Mouse (Mus musculus) liver, embryonic 14.5 days (tissue): Measurements from ENCODE around the gene Tfdp2. TPM values are rescaled to one million over a fixed set of nuclear protein-coding genes. Genes with fewer than 3 reads are reported as not detected.
A peak's percentile ranks its signal among the peaks of the same experiment; 100 is the strongest.

Source experiments
- ATAC-seq: fragments of 200-750 bp; cut with Nextera tagmentation; 2 replicates; pipeline ENCODE4 v1.8.0; 2017; ENCODE audit warnings: moderate number of reproducible peaks, mild to moderate bottlenecking, moderate library complexity; ENCODE audit not compliant: insufficient read depth
- DNase-seq, 3 experiments: peaks; one replicate each; pipeline ENCODE4 v3.0.0-alpha.2; 2012 to 2013; ENCODE audit warnings: low read depth in 3 of 3, low spot score in 3 of 3
- H3K27ac ChIP-seq: fragments of 300-500 bp; sonication (generic); 2 replicates; pipeline ENCODE4 v1.5.1; 2014; ENCODE audit warnings: moderate library complexity, mild to moderate bottlenecking, control low read depth, inconsistent platforms
- H3K27me3 ChIP-seq: fragments of 300-500 bp; sonication (generic); 2 replicates; pipeline ENCODE4 v1.6.1; 2014; ENCODE audit warnings: mild to moderate bottlenecking, low read length, moderate library complexity; ENCODE audit not compliant: control insufficient read depth, insufficient read depth
- H3K36me3 ChIP-seq: fragments of 300-500 bp; sonication (generic); replicated peaks from 2 replicates; pipeline ENCODE4 v1.6.1; 2014; ENCODE audit warnings: low read depth; ENCODE audit not compliant: control insufficient read depth, insufficient read depth
- H3K4me1 ChIP-seq, 2 experiments: fragments of 200-500 bp in 1 of 2; fragments of 300-500 bp in 1 of 2; sonication (generic) in 1 of 2; replicated peaks; 2 replicates each; pipeline ENCODE4 v1.6.1; 2012 to 2014; ENCODE audit warnings: antibody characterized with exemption in 1 of 2, inconsistent platforms in 1 of 2, low read length in 1 of 2; ENCODE audit not compliant: control insufficient read depth in 2 of 2, insufficient read depth in 2 of 2
- H3K4me2 ChIP-seq: fragments of 300-500 bp; sonication (generic); 2 replicates; pipeline ENCODE4 v1.6.1; 2014; ENCODE audit warnings: low read depth, mild to moderate bottlenecking, control low read depth, moderate library complexity
- H3K4me3 ChIP-seq, 2 experiments: fragments of 200-500 bp in 1 of 2; fragments of 300-500 bp in 1 of 2; sonication (generic) in 1 of 2; 2 replicates each; pipeline ENCODE4 v1.5.1; 2012 to 2014; ENCODE audit warnings: low read depth in 2 of 2, low read length in 2 of 2, mild to moderate bottlenecking in 2 of 2, control low read depth in 1 of 2, inconsistent platforms in 1 of 2, moderate library complexity in 1 of 2; ENCODE audit not compliant: insufficient read depth in 1 of 2
- H3K9ac ChIP-seq: fragments of 300-500 bp; sonication (generic); replicated peaks from 2 replicates; pipeline ENCODE4 v1.6.1; 2014; ENCODE audit warnings: mild to moderate bottlenecking, control low read depth, moderate library complexity
- H3K9me3 ChIP-seq: fragments of 300-500 bp; sonication (generic); 2 replicates; pipeline ENCODE4 v1.6.1; 2016; ENCODE audit warnings: low read length, mixed read lengths; ENCODE audit not compliant: control insufficient read depth
- CTCF ChIP-seq: IDR thresholded peaks from 2 replicates; pipeline ENCODE4 v1.5.1; 2016; ENCODE audit warnings: antibody characterized with exemption, low read depth, control low read depth
- EP300 ChIP-seq: IDR thresholded peaks from 2 replicates; pipeline ENCODE4 v1.6.1; 2016; ENCODE audit warnings: antibody characterized with exemption, low read depth
- WGBS: fragments of 180-500 bp; shearing (Covaris S2); extraction: QIAGEN DNeasy Blood & Tissue Kit; methylation state at CpG from one replicate; pipeline ENCODE4 v1.1.7; 2014; ENCODE audit not compliant: insufficient replicate concordance; 5-methylcytosine and 5-hydroxymethylcytosine counted together
- polyA plus RNA-seq, 2 experiments: library from polyadenylated mRNA; depleted of rRNA in 1 of 2; stranded (reverse) in 1 of 2; unstranded in 1 of 2; fragments of >200 nt; fragmentation: Nextera tagmentation in 1 of 2; extraction: Ambion mirVana in 1 of 2; gene quantifications; 2 replicates each; pipeline versions ENCODE4 v1.2.1 to v1.2.3; 2012 to 2014

Tfdp2 gene
- 38.8 and 43.3 TPM in 2 replicates for polyA plus RNA-seq (2012; rRNA removed)
- polyA plus RNA-seq (2014; fragmentation: Nextera tagmentation; extraction: Ambion mirVana) = 101 and 106 TPM in 2 replicates

DNA sequence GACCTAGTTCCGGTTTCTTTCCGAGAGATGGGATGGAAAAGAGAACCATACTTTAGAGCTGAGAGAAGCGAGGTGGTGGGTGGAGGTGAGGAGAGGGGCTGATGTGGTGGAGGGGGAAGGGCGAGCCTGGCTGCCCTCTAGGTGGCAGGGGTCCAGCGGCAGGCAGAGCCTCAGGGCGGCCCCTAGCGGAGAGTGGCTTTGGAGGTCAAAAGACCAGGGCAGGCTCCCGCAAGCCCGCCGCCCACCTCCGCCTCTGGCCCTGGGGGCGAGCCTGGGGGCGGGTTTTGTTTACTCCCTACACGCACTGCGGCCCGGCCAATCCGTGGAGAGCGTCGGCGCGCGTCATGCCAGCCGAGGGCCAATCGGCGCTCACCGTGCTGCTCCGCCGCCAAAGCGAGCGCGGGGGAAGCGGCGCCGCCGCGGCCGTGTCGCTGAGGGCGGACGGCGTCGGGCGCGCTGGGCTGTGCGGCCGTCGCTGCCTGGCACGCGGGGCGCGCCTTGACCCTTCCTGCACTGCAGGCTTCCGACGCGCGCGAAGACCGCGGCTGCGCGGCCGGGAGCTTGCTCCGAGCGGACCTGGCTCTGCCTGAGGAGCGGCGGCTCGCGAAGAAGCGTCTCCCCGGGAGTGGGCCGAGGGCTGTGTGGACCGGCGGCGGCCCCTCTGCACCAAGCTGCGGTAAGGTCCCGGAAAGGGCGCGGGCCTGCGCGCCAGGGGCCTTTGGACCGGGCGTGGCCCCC is at the start of gene Tfdp2:
Gene Tfdp2 (plus strand): TSS at position 391 of the 738 bp plus-strand sequence.
- Histone ChIP-seq H3K4me1 (peaks cover 8 to 16% of the 10 kb centered on the region in 2 experiments), H3K36me3 (no peaks in the 10 kb centered on the region), H3K4me2 (peak within 1 kb of the TSS; percentile 88), H3K27ac (peak within 1 kb of the TSS; percentile 2), H3K27me3 (no peaks in the 10 kb centered on the region), H3K9ac (peak within 1 kb of the TSS; percentile 63), H3K9me3 (no peaks in the 10 kb centered on the region), H3K4me3 (peak within 1 kb of the TSS; percentile 67 to 70)
- TF ChIP-seq EP300 (no peak), CTCF (peak; percentile 66)
- ATAC-seq (peak; percentile 98), DNase-seq (peak; percentile 76 to 81 (median 80))
- WGBS = under 1% methylated on average over 81 of the region's 81 CpGs

- no peaks in the 10 kb centered on the region for H3K36me3 ChIP-seq
- no peak overlapping the region for H3K4me3 ChIP-seq
- DNase-seq (no peak), ATAC-seq (no peak)
- 67% methylated on average over 7 of the region's 7 CpGs for WGBS
- no peaks in the 10 kb centered on the region for H3K4me1 ChIP-seq
- no peak overlapping the region for H3K4me2 ChIP-seq
- no peak overlapping the region for H3K9ac ChIP-seq
- no peaks in the 10 kb centered on the region for H3K9me3 ChIP-seq
- TF ChIP-seq EP300 (no peak), CTCF (no peak)
- H3K27ac ChIP-seq = no peak overlapping the region
- H3K27me3 ChIP-seq = no peaks in the 10 kb centered on the region
These were observed 43.3 kb upstream of the Tfdp2 start for GRCm38 (mm10) chr9:96152801-96153200.

GRCm38 (mm10) chr9:96158431-96158830 is 37.6 kb upstream of the Tfdp2 start:
- DNase-seq = no peak
- H3K4me2 ChIP-seq = no peak overlapping the region
- no peaks in the 10 kb centered on the region for H3K36me3 ChIP-seq
- H3K27ac ChIP-seq = no peak overlapping the region
- H3K9ac ChIP-seq = no peak overlapping the region
- WGBS = 10% methylated on average over 4 of the region's 4 CpGs
- TF ChIP-seq EP300 = no peak
- no peak for TF ChIP-seq CTCF
- peaks cover 0 to 2% of the 10 kb centered on the region in 2 experiments; a peak in 1 of 4 replicates for H3K4me1 ChIP-seq
- no peaks in the 10 kb centered on the region for H3K9me3 ChIP-seq
- H3K4me3 ChIP-seq = no peak overlapping the region
- H3K27me3 ChIP-seq = no peaks in the 10 kb centered on the region
- no peak for ATAC-seq

- peaks cover 0 to 2% of the 10 kb centered on the region in 2 experiments; a peak in 1 of 4 replicates for H3K4me1 ChIP-seq
- ATAC-seq (no peak), DNase-seq (no peak)
- no peak overlapping the region for H3K27ac ChIP-seq
- no peak overlapping the region for H3K9ac ChIP-seq
- H3K36me3 ChIP-seq = no peaks in the 10 kb centered on the region
- WGBS = 47% methylated on average over 3 of the region's 3 CpGs
- H3K27me3 ChIP-seq = no peaks in the 10 kb centered on the region
- no peak for TF ChIP-seq EP300
- TF ChIP-seq CTCF = no peak
- H3K9me3 ChIP-seq = no peaks in the 10 kb centered on the region
- H3K4me2 ChIP-seq = no peak overlapping the region
- no peak overlapping the region for H3K4me3 ChIP-seq
These were observed 37.0 kb upstream of the Tfdp2 start for GRCm38 (mm10) chr9:96159047-96159446.

DNA sequence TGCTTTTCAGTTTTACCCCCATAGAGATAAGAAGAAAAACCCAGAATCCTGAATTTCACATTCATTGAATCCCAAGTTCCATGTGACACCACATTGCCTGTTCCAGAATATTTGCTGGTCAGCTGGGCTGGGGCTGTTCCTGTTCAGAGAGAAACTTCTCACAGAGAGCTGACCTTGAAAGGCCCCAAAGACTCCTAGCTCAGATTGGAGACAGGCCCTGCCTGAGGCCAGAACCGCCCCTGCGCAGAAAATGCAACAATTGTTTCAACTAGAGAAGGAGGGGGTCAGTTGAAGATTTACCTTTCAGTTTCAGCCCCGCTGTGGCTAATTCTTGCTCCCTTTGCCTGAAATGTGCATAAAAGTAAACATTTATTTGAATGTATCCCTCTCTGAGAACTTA is 35.3 kb upstream of the Tfdp2 start:
- TF ChIP-seq CTCF = no peak
- TF ChIP-seq EP300 = no peak
- no peak overlapping the region for H3K27ac ChIP-seq
- WGBS = 75% methylated on average over 3 of the region's 3 CpGs
- H3K9me3 ChIP-seq = no peaks in the 10 kb centered on the region
- H3K4me1 ChIP-seq = peaks cover 0 to 2% of the 10 kb centered on the region in 2 experiments; a peak in 1 of 4 replicates
- no peak overlapping the region for H3K9ac ChIP-seq
- no peak for DNase-seq
- H3K4me2 ChIP-seq = no peak overlapping the region
- no peak for ATAC-seq
- H3K36me3 ChIP-seq = no peaks in the 10 kb centered on the region
- H3K27me3 ChIP-seq = no peaks in the 10 kb centered on the region
- no peak overlapping the region for H3K4me3 ChIP-seq
